Mouse (Mus musculus) ES-Bruce4 (cell line): ENCODE data around the gene Cyp2d12. TPM values are rescaled to one million over a fixed set of nuclear protein-coding genes. Genes with fewer than 3 reads are reported as not detected.
"Not testable (repeated sequence)": the region's sequence is repeated elsewhere in the genome, so short reads cannot be mapped to it uniquely, and the experiment has no call there.

Experiments used
- H3K27ac ChIP-seq: 2 replicates; pipeline ENCODE4 v1.5.1; 2012; ENCODE audit warnings: low read length, inconsistent platforms; ENCODE audit not compliant: insufficient read depth
- H3K27me3 ChIP-seq: 2 replicates; pipeline ENCODE4 v1.6.1; 2012; ENCODE audit warnings: mild to moderate bottlenecking, low read length, inconsistent platforms; ENCODE audit not compliant: control insufficient read depth, poor library complexity, insufficient read depth, severe bottlenecking
- H3K36me3 ChIP-seq: 2 replicates; pipeline ENCODE4 v1.6.1; 2012; ENCODE audit warnings: inconsistent platforms, mild to moderate bottlenecking, low read length, moderate library complexity; ENCODE audit not compliant: control insufficient read depth, poor library complexity, insufficient read depth, severe bottlenecking
- H3K4me1 ChIP-seq: one replicate; pipeline ENCODE4 v1.8.1; 2011; ENCODE audit warnings: low read length; ENCODE audit not compliant: control insufficient read depth, insufficient read depth
- H3K4me3 ChIP-seq: 2 replicates; pipeline ENCODE4 v1.5.1; 2011; ENCODE audit warnings: low read depth, mild to moderate bottlenecking, low read length
- H3K9ac ChIP-seq: 2 replicates; pipeline ENCODE4 v1.6.1; 2012; ENCODE audit warnings: low read depth, mild to moderate bottlenecking, inconsistent platforms; ENCODE audit not compliant: poor library complexity, severe bottlenecking
- H3K9me3 ChIP-seq: replicated peaks from 2 replicates; pipeline ENCODE4 v1.6.1; 2012; ENCODE audit warnings: mild to moderate bottlenecking, low read length, inconsistent platforms; ENCODE audit not compliant: control insufficient read depth, poor library complexity, insufficient read depth, severe bottlenecking
- CTCF ChIP-seq: IDR thresholded peaks from one replicate; pipeline ENCODE4 v1.8.1; 2011; ENCODE audit warnings: low read depth, low read length
- EP300 ChIP-seq: IDR thresholded peaks from 2 replicates; pipeline ENCODE4 v1.6.1; 2011; ENCODE audit warnings: low read depth, low read length; ENCODE audit not compliant: insufficient read depth
- POLR2A ChIP-seq: IDR thresholded peaks from one replicate; pipeline ENCODE4 v1.8.1; 2011; ENCODE audit warnings: low read length; ENCODE audit not compliant: insufficient read depth
- polyA plus RNA-seq: library from polyadenylated mRNA; stranded (reverse); fragments of >200 nt; gene quantifications from 2 replicates; pipeline ENCODE4 v1.2.4, GENCODE M21; 2011; ENCODE audit warnings: low read depth; ENCODE audit not compliant: missing spikeins, insufficient read depth, insufficient read length

Cyp2d12 gene
- not detected in 2 replicates for polyA plus RNA-seq

DNA sequence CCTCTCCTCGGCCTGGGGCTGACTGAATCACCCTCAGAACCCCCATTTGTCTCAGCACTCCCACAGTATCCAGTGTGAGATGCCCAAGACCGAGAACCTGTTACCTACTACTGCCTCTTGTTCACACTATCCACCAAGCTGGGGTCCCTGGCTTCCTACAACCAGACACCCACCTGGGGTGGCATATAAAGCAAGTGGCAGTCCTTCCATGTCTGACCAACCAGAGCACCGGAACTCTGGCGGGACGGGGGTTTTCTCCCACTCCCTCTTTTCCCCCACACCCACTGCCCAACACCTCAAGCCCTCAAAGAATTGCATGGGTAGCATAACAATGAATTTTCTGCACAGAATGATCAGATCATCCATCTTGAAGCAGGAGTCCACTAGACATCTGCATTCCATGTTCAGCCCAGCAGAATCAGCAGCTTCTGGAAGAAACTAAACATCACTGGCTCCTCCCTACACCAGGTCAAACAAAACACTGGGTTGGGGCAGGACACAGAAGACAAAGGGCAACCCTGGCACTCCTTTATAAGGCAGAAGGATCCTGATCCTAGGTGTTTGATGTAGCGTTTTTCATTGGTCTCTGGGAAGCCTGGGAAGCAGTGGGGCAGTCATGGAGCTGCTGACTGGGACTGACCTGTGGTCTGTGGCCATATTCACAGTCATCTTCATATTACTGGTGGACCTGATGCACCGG is at the start of gene Cyp2d12:
Gene Cyp2d12, plus strand, starts transcription at position 542 of the 700 bp plus-strand sequence.
- 0 out of 2 replicates have a peak, but pooled peaks cover 5% of the 10 kb centered on the region for H3K9me3 ChIP-seq
- TF ChIP-seq CTCF (no peak), POLR2A (no peak), EP300 (no peak)
- H3K4me1 ChIP-seq, result no peaks in the 10 kb centered on the region
- H3K27ac ChIP-seq, result no peak within 1 kb of the TSS
- no peaks in the 10 kb centered on the region for H3K36me3 ChIP-seq
- no peak within 1 kb of the TSS for H3K9ac ChIP-seq
- H3K27me3 ChIP-seq, result no peaks in the 10 kb centered on the region
- no peak within 1 kb of the TSS for H3K4me3 ChIP-seq

DNA sequence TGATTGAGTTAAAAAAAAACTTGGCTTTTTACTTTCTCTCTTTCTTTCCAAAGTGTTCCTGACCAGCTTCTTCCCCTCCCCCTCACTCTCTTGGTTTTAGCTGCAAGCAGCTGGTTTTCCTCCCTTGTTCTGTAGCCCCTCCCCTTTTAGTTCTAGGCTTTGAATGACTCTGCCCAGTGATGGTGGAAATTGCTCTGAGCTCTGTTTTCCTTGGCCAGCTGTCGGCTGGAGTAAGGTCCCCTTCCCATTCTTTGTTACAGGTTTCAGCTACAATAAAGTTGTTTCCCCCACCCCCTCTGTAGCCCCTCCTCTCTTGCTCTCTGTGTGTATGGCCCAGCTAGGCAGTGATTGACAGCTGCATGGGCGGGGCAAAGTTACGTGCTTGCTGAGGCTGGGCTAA is 47.9 kb upstream of the Cyp2d12 start:
- Histone ChIP-seq H3K27ac (peak overlapping the region; percentile 81; the same call in 1 of the 2 replicates), H3K9me3 (no peaks in the 10 kb centered on the region), H3K4me1 (no peaks in the 10 kb centered on the region), H3K36me3 (no peaks in the 10 kb centered on the region), H3K27me3 (no peaks in the 10 kb centered on the region), H3K4me3 (no peak overlapping the region), H3K9ac (no peak overlapping the region)
- TF ChIP-seq CTCF, result no peak
- TF ChIP-seq EP300, result no peak
- TF ChIP-seq POLR2A, result no peak

- H3K9me3 ChIP-seq, H3K27ac ChIP-seq, H3K4me1 ChIP-seq, H3K27me3 ChIP-seq, H3K4me3 ChIP-seq, H3K36me3 ChIP-seq, H3K9ac ChIP-seq: not testable (repeated sequence)
- TF ChIP-seq CTCF, result peak; percentile 20
Observed at GRCm38 (mm10) chr15:82507740-82508139, 47.1 kb upstream of the Cyp2d12 start.

DNA sequence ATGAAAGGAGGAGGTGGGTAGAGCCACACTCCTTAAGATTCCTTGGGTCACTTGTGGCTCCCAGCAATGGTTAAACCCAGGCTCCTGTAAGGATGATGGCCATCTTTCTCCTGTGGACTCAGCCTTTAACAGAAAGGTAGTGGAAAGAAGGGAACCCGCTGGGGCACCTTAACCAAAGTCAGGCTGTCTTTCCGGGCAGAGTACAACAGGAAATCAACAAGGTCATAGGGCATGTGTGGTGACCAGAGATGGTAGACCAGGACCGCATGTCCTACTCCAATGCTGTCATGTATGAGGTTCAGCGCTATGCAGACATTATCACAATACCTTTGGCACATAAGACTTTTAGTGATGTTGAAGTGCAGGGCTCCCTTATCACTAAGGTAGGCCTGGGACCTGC is 45.4 kb upstream of the Cyp2d12 start:
- H3K4me3 ChIP-seq, H3K9me3 ChIP-seq, H3K36me3 ChIP-seq, H3K9ac ChIP-seq, H3K27me3 ChIP-seq, H3K27ac ChIP-seq, H3K4me1 ChIP-seq: not testable (repeated sequence)

DNA sequence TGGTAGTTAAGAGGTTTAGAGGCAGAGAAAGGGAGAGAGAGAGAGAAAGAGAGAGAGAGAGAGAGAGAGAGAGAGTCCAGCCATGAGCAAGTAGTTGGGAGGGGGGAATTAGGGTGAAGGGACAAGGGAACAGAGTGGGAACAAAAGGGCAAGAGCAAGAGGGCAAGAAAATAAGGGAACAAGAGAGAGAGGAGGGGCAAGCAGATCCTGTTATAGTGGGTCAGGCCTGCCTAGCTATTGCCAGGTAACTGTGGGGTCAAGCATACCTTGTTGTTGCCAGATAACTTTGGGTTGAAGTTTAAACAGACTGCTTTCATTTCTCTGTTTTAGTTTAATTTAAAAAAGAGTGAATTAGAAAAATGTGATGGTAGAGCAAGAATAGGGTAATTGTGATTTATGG is 44.4 kb upstream of the Cyp2d12 start:
- H3K9ac ChIP-seq, H3K4me1 ChIP-seq, H3K27me3 ChIP-seq, H3K27ac ChIP-seq, H3K9me3 ChIP-seq, H3K36me3 ChIP-seq, H3K4me3 ChIP-seq: not testable (repeated sequence)

DNA sequence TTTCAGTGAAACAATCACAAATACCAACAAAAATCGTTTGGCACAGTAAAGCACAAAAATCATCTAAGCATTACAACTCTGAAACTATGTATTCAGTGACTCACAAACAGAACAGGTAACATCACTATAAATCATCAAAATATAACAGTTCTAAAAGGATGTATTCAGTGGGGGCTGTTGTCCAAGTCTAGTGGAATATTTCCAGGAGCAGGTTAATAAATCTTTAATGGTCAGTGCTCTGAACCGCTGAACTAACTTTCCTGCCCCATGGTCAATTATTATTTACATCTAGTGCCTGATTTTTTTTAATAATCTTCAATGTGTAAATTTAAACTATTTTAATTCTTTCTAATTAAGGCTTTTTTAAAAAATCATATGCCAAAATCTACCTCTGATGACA is 42.8 kb upstream of the Cyp2d12 start:
- not testable (repeated sequence) for H3K27ac ChIP-seq, H3K4me3 ChIP-seq, H3K4me1 ChIP-seq, H3K9me3 ChIP-seq, H3K9ac ChIP-seq, H3K36me3 ChIP-seq, H3K27me3 ChIP-seq

DNA sequence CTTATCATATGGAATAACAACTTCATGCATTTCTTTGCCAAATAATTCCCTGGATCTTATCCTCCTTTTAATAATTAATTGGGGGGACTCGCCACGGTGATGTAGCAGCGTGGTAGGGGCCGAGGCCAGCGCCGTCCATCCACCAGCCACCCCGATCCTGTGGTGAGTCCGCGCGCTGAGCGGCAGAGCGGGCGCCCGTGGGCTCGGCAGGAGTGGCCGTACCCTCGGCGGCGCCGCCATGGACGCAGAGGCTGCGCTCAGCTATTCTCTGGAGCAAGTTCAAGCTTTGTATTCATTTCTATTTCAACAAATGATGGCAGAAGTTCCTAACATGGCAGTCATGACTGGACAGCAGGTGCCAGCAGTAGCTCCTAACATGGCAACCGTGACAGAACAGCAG is 38.7 kb upstream of the Cyp2d12 start:
- H3K9ac ChIP-seq, H3K27me3 ChIP-seq, H3K36me3 ChIP-seq, H3K4me1 ChIP-seq, H3K4me3 ChIP-seq, H3K9me3 ChIP-seq, H3K27ac ChIP-seq: not testable (repeated sequence)

DNA sequence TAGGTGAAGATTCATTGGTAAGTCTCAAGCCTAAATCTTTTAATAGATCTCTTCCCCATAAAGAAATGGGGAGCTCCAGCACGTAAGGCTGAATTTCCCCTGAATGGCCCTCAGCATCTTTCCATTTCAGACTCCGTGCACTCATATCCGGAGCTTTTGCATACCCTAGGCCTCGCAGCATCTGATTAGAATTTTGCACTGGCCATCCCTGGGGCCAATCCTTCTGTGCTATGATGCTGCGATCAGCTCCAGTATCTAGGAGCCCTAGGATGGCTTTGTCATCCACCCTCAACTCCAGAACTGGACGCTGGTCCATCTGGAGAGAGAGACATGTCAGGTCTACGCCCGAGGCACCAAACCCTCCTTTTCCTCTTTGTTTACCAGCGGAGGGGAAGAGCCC is 27.5 kb upstream of the Cyp2d12 start:
- H3K9me3 ChIP-seq, H3K27ac ChIP-seq, H3K9ac ChIP-seq, H3K27me3 ChIP-seq, H3K36me3 ChIP-seq, H3K4me3 ChIP-seq, H3K4me1 ChIP-seq: not testable (repeated sequence)

GRCm38 (mm10) chr15:82532721-82533120 is 22.2 kb upstream of the Cyp2d12 start:
- not testable (repeated sequence) for H3K4me1 ChIP-seq, H3K9ac ChIP-seq, H3K36me3 ChIP-seq, H3K27me3 ChIP-seq, H3K27ac ChIP-seq, H3K4me3 ChIP-seq, H3K9me3 ChIP-seq
